Mouse (Mus musculus): Measurements from ENCODE around the gene Set.
A peak's percentile ranks its signal among the peaks of the same experiment; 100 is the strongest.
"Not testable (repeated sequence)": the region's sequence is repeated elsewhere in the genome, so short reads cannot be mapped to it uniquely, and the experiment has no call there.

Gene Set

GRCm38 (mm10) chr2:30057223-30057904 is at the start of gene Set:
Gene Set (plus strand): TSS chr2:30057378.
- no peak for DNase-seq

DNA sequence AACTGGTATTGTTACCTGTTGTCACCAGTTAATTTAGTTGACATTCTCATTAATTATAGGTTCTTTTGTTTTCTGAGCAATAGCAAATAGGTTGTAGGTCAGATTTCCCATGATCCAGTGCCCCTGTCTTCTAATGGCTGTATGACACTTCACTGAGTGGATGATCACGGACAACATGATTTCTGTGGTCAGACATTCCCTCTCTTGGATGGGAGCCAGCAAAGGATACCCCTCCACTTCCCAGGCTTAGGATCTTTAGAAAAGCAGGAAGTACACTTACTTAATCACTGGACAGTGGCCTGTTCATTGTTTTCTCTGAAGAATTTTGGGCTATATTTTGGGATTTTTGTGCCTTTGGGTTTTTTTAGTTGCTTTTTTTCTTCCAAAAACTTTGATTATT is 48.1 kb upstream of the Set start:
- no peak for DNase-seq

DNA sequence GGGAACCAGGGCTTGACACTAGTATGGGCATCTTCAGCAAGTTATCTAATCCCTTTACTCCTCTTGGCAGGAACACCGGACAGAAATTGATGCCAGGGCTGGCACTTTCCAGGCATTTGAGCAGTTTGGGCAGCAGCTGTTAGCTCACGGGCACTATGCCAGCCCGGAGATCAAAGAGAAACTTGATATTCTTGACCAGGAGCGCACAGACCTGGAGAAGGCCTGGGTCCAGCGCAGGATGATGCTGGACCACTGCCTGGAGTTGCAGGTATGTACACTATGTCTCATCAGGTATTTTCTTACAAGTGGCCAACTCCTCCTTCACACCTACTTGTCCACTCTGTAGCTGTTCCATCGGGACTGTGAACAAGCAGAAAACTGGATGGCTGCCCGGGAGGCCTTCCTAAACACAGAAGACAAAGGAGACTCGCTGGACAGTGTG is 46.3 kb upstream of the Set start:
- DNase-seq = peak; percentile 87

GRCm38 (mm10) chr2:30014326-30014966 is 42.7 kb upstream of the Set start:
- peak; percentile 33 for DNase-seq

DNA sequence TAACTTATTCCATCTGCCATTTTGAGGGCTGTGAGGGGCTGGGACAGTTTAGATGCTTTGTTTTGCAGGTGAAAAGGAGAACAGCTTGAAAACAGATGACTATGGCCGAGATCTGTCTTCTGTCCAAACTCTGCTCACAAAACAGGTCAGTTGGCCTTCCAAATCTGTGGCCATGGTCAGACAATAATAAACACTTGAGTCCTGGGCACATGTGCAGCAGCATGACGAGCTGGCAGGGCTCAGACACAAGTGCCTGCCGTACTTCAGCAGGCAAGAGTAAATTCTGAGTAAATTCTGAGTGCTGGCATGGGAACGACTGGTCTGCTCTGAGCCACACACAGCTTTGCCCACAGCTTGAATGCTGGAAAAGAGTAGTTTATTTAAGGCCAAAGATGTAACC is 31.7 kb upstream of the Set start:
- no peak for DNase-seq

- DNase-seq = no peak
These were observed 30.2 kb upstream of the Set start for GRCm38 (mm10) chr2:30026997-30027396.

- DNase-seq = no peak
These were observed 24.8 kb upstream of the Set start for GRCm38 (mm10) chr2:30032244-30032846.

GRCm38 (mm10) chr2:30032957-30033356 is 24.2 kb upstream of the Set start:
- no peak for DNase-seq

DNA sequence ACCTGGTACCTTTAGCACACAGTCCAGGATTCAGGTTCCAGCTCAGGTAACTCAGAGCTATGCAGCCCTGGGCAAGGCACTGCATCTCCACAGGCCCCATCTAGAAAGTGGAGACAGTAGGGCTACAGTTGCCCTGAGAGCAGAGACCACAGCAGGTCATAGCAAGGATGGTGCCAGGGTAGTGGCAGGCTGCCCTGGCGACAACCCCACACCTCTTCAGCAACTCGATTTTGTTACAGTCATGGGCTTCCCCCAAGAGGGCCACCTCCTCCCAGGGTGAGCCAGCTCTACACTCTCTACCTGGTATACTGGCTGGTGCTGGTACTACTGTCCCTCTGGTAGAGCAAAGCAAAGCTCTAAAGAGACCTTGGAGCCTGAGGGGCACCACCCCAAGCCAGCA is 19.4 kb upstream of the Set start:
- DNase-seq = no peak

DNA sequence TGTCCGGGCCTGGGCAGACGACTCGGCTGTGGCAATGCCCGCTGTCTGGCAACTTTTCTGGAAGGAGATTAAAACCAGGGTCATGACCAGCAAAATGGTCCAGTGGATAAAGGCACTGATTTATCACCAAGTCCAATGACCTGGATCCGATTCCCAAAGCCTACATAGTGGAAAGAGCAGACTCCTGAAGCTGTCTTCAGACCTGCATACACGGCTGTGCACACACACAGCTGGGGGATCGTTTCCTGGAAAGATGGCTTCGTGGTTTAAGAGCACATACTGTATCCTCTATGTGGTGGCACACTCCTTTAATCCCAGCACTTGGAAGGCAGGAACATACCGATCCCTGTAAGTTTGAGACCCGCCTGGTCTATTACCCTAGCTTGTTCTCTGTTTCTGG is 18.8 kb upstream of the Set start:
- DNase-seq = no peak

- DNase-seq = no peak
These were observed 17.5 kb upstream of the Set start for GRCm38 (mm10) chr2:30039687-30040086.

- peak; percentile 68 for DNase-seq
These were observed 14.7 kb upstream of the Set start for GRCm38 (mm10) chr2:30042445-30042844.

DNA sequence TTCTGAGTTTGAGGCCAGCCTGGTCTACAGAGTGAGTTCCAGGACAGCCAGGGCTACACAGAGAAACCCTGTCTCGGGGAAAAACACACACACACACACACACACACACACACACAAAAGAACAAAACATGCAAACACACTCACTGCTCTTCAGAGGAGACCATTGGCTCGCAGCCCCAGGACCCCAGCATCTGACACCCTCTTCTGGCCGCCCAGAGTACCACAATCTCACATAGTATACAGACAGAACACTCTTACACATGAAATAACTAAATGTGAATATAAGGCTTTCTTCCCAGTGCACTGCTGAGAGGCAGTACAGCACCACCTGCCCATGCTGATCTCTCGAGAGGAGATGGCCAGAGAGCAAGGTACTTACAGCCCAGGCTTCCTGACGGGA is 12.6 kb upstream of the Set start:
- DNase-seq = no peak

DNA sequence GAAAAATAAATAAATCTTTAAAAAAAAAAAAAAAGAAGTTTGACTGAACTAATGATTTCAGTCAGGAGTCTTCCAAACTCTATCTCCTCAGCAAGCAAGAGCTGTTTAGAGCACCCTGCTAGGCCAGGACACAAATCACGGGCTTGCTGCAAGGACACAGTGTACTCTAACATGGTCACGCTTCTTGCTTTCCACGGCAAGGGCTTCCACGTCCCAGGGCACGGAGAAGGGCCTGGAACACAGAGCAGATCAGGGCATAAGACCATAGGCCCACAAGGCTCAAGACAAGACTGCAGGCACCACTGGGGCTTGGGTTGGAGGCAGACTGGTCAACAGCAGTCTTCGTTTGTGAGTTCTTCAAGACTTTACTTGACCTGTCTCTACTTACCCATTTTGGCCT is 10.1 kb upstream of the Set start:
- no peak for DNase-seq

DNA sequence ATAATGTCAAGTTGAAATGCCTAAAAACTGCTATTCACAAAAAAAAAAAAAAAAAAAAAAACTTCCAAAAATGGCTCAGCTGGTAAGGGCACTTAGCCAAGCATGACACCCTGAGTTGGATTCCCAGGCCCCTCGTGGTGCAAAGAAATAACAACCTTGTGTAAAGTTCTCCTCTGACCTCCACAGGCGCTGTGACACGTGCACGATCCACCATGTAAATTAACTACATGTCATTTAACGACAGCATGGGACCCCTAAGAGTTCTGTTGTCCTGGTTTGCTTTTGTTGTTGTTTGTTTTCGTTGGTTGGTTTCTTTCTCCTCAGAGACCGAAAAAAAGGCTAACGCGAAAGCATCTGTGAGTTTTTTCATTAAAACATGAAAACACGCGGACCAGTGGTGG is 9.1 kb upstream of the Set start:
- DNase-seq = no peak

- DNase-seq = peak; percentile 96
These were observed 8.3 kb upstream of the Set start, which contains the start of gene Wdr34 for GRCm38 (mm10) chr2:30048699-30049388. Gene Wdr34 (minus strand): TSS chr2:30048881.

- no peak for DNase-seq
These were observed 7.3 kb upstream of the Set start for GRCm38 (mm10) chr2:30049831-30050230.

DNA sequence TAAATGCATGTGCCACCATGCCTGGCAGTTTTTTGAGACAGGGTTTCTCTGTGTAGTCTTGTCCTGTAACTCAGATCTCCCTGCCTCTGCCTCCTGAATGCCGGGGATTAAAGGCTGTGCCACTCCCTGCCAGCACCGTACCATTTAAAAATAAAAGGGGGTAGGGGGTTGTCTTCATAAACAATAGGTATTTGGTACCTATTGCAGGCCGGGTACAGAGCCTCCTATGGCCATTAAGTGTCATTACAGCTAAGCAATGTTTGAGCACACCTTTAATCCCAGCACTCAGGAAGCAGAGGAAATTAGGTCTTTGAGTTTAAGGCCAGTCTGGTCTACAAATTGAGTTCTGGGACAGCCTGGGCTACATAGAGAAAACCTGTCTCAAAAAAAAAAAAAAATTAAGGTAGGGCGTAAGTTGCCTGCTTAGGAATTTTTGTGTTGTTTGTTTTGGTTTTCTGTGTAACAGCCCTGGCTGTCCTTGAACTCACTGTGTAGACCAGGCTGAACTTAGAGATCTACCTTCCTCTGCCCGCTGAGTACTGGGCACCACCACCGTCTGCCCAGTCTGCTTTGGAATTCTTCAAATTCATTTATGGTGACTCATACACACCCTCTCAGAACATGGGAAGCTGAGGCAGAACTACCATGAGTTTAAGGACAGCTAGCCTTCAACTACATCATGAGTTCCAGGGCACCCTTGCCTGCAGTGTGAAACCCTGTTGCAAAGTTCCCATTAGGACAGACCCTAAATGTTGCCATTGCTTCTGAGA is 5.0 kb upstream of the Set start:
- DNase-seq = no peak

DNA sequence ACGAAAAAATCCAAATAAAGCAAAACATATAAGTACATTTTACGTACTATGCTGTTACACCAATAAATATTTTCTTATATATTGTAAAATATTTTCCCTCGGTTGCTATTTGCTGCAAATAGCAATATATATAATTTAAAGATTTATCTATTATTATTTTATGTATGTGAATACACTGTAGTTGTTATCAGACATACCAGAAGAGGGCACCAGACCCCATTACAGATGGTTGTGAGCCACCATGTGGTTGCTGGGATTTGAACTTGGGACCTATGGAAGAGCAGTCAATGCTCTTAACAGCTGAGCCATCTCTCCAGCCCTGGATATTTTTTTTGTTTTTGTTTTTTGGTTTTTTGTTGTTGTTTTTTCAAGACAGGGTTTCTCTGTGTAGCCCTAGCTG is 1.9 kb upstream of the Set start:
- not testable (repeated sequence) for DNase-seq

- no peak for DNase-seq
These were observed 442 bp upstream of the Set start for GRCm38 (mm10) chr2:30056736-30057135.

GRCm38 (mm10) chr2:30058418-30058817 is 1.2 kb downstream of the Set start:
- DNase-seq = no peak

DNA sequence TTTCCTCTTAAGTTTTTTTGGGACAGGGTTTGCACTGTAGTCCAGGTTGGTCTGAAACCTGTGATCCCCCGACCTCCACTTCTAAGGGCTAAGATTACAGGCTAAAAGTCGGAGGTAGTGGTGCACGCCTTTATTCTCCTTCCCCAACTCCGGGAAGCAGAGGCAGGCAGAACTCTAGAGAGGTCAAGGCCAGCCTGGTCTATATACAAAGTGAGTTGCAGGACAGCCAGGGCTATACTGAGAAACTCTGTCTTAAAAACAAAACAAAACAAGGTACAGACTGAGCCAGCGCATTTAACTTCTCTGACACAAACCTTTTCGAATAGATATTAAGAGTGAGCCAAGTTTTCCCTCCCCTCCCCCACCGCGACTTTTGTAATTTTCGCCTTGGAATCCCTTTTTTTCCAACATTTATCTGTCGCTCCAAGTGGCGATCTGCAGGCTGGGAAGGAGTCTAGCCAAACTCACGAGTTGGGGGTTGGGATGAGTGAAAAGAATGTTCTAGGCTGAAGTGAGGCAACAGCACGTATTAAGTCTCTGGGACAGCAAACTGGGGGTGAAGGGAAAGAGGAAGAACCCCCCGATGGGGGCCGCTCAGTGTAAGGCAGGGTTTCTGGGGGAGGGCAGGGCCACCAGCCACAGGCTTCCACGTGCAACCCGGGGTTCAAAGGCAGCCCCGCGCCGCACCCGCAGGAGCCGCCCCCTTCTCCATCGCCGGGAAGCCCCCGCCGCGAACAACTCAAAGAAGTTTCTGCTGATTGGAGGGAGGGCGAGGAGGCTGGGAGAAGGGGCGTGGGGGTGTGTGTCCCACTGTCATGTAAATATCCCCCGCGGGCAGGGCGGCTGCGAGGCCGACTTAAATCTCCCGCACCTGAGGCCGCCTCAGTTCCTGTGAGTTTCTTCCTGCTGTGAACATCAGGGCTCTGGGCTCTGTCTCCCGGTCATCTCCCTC is 4.3 kb downstream of the Set start:
- DNase-seq = peak; percentile 47

All from cerebellum, adult 9-10 months (tissue).